Mouse (Mus musculus) ES-E14 (cell line): ENCODE measurements around the gene Lenep.

Source experiments
- HCFC1 ChIP-seq: IDR thresholded peaks from 2 replicates; pipeline ENCODE4 v1.6.1; 2012; ENCODE audit warnings: low read length, inconsistent platforms, borderline replicate concordance; ENCODE audit not compliant: insufficient read depth
- MAFK ChIP-seq: IDR thresholded peaks from 2 replicates; pipeline ENCODE4 v1.6.1; 2014; ENCODE audit warnings: mild to moderate bottlenecking, low read depth, low read length, inconsistent platforms; ENCODE audit not compliant: insufficient read depth
- ZC3H11A ChIP-seq: IDR thresholded peaks from 2 replicates; pipeline ENCODE4 v1.6.1; 2012; ENCODE audit warnings: low read depth, mild to moderate bottlenecking, inconsistent platforms, low read length, borderline replicate concordance
- ZNF384 ChIP-seq: IDR thresholded peaks from 2 replicates; pipeline ENCODE4 v1.6.1; 2012; ENCODE audit warnings: low read depth, low read length, inconsistent platforms

GRCm38 (mm10) chr3:89402693-89403092, at the start of gene Lenep:
- TF ChIP-seq ZNF384 (no peak), HCFC1 (no peak), MAFK (no peak), ZC3H11A (no peak)
